Mouse (Mus musculus) lung, postnatal 36 days (tissue): ENCODE measurements around the gene Tlcd2.
"Not testable (repeated sequence)": the region's sequence is repeated elsewhere in the genome, so short reads cannot be mapped to it uniquely, and the experiment has no call there.

Experiments used
- DNase-seq: peaks from one replicate; pipeline ENCODE4 v3.0.0; 2022; ENCODE audit warnings: mixed read lengths

Gene Tlcd2

GRCm38 (mm10) chr11:75450304-75450908 lies 11.1 kb upstream of the Tlcd2 start:
- DNase-seq, result peak; percentile 43

- no peak for DNase-seq
These were observed 10.6 kb upstream of the Tlcd2 start for GRCm38 (mm10) chr11:75450936-75451335.

DNA sequence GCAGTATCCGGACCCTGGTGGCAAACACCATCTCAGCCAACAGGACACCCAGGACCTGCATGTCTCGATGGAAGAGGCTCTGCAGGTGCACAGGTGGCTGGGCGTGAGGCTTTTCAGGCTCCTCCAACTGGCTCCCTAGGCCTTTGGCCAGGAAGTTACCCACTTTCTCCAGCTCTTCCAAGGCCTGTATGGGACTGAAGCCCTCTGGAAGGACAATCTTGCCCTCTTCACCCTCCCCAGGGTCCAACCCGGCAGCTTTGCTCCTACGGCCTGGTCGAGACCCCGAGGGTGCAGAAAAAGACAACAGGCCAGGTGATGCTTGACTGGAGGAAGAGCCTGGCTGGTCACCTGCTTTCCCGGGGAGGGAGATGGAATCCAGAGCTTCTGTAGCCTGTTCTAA lies 9.4 kb upstream of the Tlcd2 start:
- DNase-seq, result no peak

DNA sequence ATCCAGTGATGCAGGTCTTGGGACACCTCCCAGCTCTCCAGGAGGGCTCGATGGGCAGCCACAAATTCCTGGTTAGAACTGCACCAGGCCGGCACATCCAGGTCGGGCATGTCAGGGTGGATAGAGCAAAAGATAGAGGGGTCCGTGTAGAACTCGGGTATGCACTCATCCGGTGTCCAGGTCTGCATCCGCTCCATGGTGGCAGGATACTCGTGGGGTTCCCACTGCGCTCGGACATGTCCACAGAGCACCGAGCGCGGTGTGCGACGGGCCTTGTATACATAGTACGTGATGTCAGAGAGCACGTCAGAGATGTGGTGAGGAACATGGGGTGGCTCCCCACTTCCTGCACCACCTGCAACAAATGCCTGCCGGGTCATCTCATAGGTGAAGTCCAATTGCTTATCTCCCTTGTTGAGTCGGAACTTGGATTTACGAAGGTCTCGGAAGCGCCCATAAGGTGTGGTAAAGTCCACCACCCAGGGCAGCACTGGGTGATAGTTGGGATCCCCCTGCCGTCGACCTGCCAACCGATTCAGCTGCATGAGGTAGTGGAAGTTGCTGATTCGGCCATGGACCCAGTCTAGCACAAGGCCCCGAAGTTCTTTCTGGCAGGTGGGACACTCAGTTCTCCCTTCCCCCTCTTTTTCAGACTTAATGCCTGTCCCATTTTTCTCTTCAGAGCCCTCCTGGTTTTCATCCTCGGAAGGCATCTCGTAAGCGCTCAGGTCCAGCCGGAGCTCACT lies 8.5 kb upstream of the Tlcd2 start:
- DNase-seq, result no peak

DNA sequence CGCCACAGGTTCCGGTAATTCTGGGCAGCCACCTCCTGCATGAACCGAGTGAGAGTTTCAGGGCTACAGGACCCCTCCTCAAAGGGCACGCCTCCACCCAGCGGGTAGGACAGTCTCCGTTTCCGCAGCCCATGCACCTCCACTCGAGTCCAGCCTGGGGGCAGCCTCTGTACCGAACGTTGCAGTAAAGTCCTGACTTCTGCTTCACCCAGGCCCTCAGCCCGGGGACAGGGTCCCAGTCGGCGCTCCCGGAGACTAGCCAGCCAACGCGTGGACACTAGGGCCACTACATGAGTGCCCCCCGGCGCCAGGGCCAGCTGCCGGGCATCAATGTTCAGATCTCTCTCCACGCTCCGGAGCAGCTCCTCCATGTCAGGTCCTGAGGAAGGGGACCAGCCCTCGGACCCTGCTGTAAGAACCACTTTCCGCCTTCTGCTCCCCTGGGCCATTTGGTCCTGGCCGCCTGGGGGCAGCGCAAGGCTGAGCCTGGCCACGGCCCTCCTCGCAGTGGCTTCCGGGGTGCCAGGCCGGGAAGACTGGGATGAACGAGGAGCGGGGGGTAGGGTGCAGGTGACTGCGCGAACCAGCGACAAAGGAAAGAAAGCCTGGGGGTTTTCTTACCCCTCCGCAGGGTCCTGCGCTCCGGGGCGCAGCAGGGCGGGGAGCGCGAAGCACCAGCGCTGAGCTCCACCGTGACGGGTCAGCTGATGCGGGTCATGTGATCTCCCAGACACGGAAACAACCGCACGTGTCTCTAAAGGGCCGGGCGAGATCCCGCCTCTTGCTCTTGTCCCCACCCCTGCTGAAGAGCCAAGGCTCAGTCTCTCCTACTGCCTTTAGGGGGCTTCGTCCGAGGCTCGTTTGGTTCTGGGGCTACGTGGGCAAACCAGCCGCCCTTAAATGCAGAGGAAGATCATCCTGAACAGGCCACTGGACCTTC lies 7.3 kb upstream of the Tlcd2 start, which contains the start of gene Wdr81:
Gene Wdr81, minus strand, starts transcription at position 727 of the 940 bp plus-strand sequence.
- peak; percentile 95 for DNase-seq

GRCm38 (mm10) chr11:75455041-75455736 lies 6.3 kb upstream of the Tlcd2 start:
- DNase-seq, result peak; percentile 73

GRCm38 (mm10) chr11:75455971-75456370 lies 5.5 kb upstream of the Tlcd2 start:
- DNase-seq, result not testable (repeated sequence)

DNA sequence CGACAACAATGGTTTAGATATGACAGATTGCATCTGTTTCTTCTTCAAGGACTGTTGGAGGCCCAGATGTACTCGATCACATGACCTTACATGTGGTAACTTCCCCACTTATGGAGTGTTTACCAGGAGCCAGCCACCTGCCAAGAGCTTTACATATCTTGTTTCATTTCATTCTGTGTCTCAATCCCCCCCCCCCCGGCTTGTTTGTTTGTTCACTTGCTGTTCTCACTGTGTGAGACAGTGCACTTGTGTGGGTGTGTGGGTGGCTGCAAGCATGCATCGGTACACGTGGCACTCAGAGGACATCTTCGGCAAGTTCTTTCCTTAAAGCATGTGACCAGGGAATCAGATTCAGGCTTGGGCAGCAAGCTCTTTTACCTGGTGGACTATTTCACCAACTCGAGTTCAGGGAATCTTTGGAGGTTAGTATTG lies 5.1 kb upstream of the Tlcd2 start:
- peak; percentile 61 for DNase-seq

DNA sequence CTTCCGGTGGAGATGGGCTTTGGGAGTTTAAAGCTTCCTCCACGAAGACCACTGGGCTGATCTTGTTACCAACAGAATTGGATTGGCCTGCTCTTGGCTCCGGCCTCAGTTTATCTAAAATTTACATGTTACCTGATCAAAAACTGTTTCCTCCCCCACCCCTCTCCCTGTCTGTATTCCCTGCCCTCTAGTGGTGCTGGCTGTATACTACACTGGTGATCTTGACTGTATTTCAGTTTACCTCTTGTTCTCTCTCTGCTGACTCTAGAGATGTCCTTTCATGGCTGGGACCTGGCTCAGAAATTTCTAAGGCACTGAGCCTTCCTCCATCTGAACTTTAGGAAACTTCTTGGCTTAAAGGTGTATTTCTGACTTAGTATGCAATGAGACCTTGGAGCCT lies 3.3 kb upstream of the Tlcd2 start:
- DNase-seq, result peak; percentile 71

DNA sequence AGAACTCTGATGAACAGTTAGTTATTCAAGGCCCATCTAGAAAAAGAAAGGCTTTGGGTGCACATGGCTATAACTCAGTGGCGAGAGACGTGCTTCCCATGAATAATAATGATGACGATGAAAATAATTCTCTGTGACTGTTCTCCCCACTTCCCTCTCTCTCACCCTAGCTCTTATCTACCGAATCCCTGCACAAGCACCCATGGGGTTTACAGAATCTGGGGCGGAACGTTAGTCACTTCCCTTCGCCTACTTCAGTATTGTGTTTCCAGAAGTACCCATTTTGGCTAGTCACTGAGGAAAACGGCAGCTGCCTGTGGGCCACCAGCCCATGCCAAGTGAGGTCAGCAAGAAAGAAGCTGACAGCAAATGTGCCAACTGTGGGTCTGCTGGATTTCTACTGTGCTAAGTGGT lies 2.9 kb upstream of the Tlcd2 start:
- DNase-seq, result no peak

- DNase-seq, result no peak
These were observed 2.3 kb upstream of the Tlcd2 start for GRCm38 (mm10) chr11:75459141-75459711.

- no peak for DNase-seq
These were observed 1.8 kb upstream of the Tlcd2 start for GRCm38 (mm10) chr11:75459751-75460102.

GRCm38 (mm10) chr11:75460103-75460843 lies 1.2 kb upstream of the Tlcd2 start:
- DNase-seq, result peak; percentile 98

DNA sequence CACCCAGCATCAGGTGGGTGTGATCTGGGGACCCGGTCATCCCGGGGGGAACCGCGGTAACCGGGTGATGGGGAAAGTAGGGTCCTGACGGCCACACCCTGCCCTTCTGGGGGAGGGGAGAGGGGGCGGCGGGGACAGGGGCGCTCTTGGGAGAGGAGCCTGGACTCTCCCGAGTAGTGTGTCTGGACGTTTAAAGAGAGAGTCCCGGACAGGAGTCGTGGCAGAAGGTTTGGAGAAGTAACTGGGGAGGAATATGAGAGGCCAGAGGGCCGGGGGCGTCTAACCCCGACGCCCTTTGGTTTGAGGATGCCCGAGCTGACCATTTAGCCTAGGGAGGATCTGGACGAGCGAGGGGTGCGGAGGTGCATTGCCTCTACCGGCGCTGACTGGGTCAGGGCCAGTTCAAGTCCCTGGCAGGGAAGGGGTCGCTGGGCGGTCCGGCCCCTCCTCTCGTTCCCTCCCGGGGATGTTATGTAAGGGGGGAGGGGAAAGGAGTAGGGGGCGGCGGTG lies 283 bp downstream of the Tlcd2 start:
- no peak for DNase-seq

DNA sequence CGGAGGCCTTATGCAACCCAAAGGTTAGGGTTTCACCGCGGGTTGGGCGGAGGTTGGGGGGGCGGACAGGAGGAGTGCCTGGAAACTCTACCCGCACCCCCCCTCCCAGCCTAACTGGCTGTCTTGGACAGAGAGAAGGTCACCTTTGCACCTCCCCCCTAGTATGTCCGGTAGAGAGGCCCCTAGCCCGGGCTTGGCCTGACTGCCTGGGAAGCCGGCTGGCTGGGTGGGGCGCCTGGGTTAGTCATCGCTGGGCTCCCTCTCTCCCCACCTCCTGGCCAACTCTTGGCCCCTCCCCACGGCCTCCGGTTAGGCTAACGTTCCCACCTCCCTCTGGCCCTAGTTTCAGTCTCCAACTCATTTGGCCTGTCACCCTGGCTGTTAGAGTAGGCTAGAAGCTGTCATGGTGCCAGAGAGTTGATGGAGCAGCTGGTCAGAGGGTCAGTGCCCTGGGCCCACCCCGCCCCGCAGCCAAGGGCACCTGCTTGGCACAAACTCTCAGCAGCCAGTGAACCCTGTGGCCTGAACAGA lies 803 bp downstream of the Tlcd2 start:
- DNase-seq, result peak; percentile 87

DNA sequence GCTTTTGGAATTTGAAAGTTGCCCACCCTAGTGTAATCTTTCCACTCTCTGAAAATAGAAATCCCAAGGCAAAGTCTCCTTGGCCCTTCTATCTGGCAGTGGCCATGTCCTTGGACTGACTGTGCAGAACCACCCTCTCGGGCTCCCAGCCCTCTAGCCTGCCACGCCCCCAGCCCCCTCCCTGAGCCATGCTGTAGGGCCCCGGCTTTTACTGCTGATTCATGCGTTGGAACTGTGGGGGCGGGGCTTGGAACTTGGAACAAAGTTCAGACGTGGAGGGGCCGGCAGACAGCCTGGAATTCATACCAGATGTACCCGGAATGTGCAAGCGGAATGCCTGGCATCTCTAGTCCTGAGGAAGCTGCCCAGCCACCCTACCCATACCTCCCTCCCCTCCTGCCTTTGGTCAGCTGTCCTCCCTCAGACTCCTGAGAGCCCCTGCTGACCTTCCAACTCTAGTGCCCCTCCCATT lies 1.4 kb downstream of the Tlcd2 start:
- DNase-seq, result peak; percentile 95

GRCm38 (mm10) chr11:75463624-75464023 lies 2.1 kb downstream of the Tlcd2 start:
- DNase-seq, result no peak

- DNase-seq, result no peak
These were observed 2.9 kb downstream of the Tlcd2 start for GRCm38 (mm10) chr11:75464417-75464816.

GRCm38 (mm10) chr11:75465051-75465450 lies 3.5 kb downstream of the Tlcd2 start:
- DNase-seq, result no peak

GRCm38 (mm10) chr11:75466731-75467505 lies 5.4 kb downstream of the Tlcd2 start:
- DNase-seq, result no peak
